Mouse (Mus musculus): ENCODE data around the gene Dlg5. TPM values are rescaled to one million over a fixed set of nuclear protein-coding genes. Genes with fewer than 3 reads are reported as not detected.

Gene Dlg5
- total and polyA plus RNA-seq, 2 experiments from 2014 or later, result 2.6 to 12.3 TPM

DNA sequence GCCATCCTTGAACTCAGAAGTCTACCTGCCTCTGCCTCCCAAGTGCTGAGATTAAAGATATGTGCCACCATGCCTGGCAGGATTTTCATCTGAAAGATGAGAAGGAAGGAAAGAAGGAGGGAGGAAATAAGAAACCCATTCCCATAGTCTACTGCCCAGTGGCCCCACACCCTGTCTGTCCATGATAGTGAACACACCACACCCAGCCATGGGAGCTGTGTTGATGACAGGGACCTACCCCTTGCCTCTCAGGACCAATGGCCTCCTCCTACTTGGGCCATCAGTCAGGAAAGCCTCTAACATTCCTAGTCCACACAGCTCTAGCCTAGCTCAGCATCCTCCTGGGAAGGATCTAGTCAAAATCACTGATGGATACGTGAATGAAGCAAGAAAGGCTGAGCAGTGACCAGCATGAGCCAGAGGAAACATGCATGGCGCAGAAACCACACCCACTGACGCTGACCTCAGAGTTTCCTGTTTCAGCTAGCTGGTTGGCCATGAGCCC is 102.7 kb downstream of the Dlg5 start:
- H3K27ac ChIP-seq (ENCODE audit: low read depth), result no peak overlapping the region
- no peak overlapping the region for H3K9ac ChIP-seq (replicated peaks; ENCODE audit: low read depth, low read length)
- ATAC-seq (ENCODE audit: insufficient read depth, low read depth) (0 out of 2 replicates have a peak, but pooled peaks have one; percentile 21), DNase-seq (ENCODE audit: low spot score) (no peak)
- H3K4me2 ChIP-seq (ENCODE audit: low read depth, low read length), result no peak overlapping the region
- no peaks in the 10 kb centered on the region for H3K4me1 ChIP-seq (ENCODE audit: control insufficient read depth, insufficient read depth)
- H3K9me3 ChIP-seq (replicated peaks; ENCODE audit: control insufficient read depth, low read length), result no peaks in the 10 kb centered on the region
- no peaks in the 10 kb centered on the region for H3K27me3 ChIP-seq (ENCODE audit: control insufficient read depth, insufficient read depth, low read length)
- H3K36me3 ChIP-seq (replicated peaks; ENCODE audit: control insufficient read depth, insufficient read depth, low read length), result peaks cover 60% of the 10 kb centered on the region
- 68% methylated on average over 3 of the region's 3 CpGs for WGBS
- TF ChIP-seq CTCF (IDR thresholded peaks at IDR 0.05; ENCODE audit: low read depth) (no peak), EP300 (IDR thresholded peaks at IDR 0.05; ENCODE audit: low read depth) (no peak)
- no peak overlapping the region for H3K4me3 ChIP-seq (ENCODE audit: low read depth, low read length)

DNA sequence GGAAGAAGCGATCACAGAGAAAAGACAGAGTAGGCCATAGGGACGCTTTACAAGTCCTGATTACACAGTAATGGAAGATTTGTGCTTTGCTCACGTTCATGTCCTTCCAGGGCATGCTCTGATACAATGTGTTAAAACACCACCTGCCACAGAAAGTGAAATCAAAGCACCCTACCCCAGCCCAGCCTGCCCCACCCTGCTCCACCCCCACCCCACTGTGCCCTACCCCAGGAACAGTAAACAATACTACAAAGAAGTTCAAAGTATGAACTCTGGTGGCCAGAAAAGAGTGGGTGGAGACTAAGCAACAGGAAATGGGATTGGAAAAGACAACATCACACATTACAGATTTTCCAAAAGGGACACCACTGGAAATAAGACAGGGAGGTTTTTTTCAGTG is 104.0 kb downstream of the Dlg5 start:
- no peak overlapping the region for H3K27ac ChIP-seq (ENCODE audit: low read depth)
- no peak overlapping the region for H3K9ac ChIP-seq (replicated peaks; ENCODE audit: low read depth, low read length)
- ATAC-seq (ENCODE audit: insufficient read depth, low read depth) (no peak), DNase-seq (ENCODE audit: low spot score) (peak; percentile 38)
- peaks cover 61% of the 10 kb centered on the region for H3K36me3 ChIP-seq (replicated peaks; ENCODE audit: control insufficient read depth, insufficient read depth, low read length)
- 86% methylated on average over 3 of the region's 3 CpGs for WGBS
- H3K9me3 ChIP-seq (replicated peaks; ENCODE audit: control insufficient read depth, low read length), result no peaks in the 10 kb centered on the region
- H3K4me1 ChIP-seq (ENCODE audit: control insufficient read depth, insufficient read depth), result no peaks in the 10 kb centered on the region
- H3K4me3 ChIP-seq (ENCODE audit: low read depth, low read length), result no peak overlapping the region
- no peak overlapping the region for H3K4me2 ChIP-seq (ENCODE audit: low read depth, low read length)
- no peaks in the 10 kb centered on the region for H3K27me3 ChIP-seq (ENCODE audit: control insufficient read depth, insufficient read depth, low read length)
- TF ChIP-seq CTCF (IDR thresholded peaks at IDR 0.05; ENCODE audit: low read depth) (no peak), EP300 (IDR thresholded peaks at IDR 0.05; ENCODE audit: low read depth) (no peak)

DNA sequence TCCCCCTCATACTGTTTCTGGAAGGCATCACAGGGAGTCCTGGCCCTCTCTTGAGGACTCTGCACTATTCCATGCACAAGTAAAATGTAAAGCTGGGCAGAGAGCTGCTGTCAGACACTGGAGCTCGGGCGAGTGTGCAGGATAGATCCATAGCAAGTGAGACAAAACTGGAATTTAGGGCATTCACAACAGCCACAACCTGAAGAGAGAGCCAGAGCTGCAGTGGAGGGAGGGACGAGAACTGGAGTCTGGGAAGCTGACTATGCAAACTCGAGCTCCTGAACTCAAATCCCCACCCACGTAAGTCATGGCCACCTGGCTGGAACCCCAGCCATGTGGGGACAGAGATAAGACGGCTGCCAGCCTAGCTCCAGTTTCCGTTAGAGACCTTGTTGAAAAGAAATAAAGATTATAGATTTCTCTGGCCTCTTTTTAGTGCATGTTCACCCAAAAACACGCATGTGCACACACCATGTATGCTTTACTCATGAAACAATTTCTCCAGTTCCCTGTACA is 105.4 kb downstream of the Dlg5 start:
- Histone ChIP-seq H3K4me3 (ENCODE audit: low read depth, low read length) (no peak overlapping the region), H3K27me3 (ENCODE audit: control insufficient read depth, insufficient read depth, low read length) (no peaks in the 10 kb centered on the region), H3K4me1 (ENCODE audit: control insufficient read depth, insufficient read depth) (no peaks in the 10 kb centered on the region), H3K9me3 (replicated peaks; ENCODE audit: control insufficient read depth, low read length) (no peaks in the 10 kb centered on the region), H3K27ac (ENCODE audit: low read depth) (no peak overlapping the region), H3K9ac (replicated peaks; ENCODE audit: low read depth, low read length) (no peak overlapping the region), H3K36me3 (replicated peaks; ENCODE audit: control insufficient read depth, insufficient read depth, low read length) (peaks cover 60% of the 10 kb centered on the region), H3K4me2 (ENCODE audit: low read depth, low read length) (no peak overlapping the region)
- DNase-seq (ENCODE audit: low spot score) (no peak), ATAC-seq (ENCODE audit: insufficient read depth, low read depth) (no peak)
- TF ChIP-seq EP300 (IDR thresholded peaks at IDR 0.05; ENCODE audit: low read depth) (no peak), CTCF (IDR thresholded peaks at IDR 0.05; ENCODE audit: low read depth) (no peak)
- WGBS, result 44% methylated on average over 8 of the region's 8 CpGs

GRCm38 (mm10) chr14:24136908-24137307 is 108.8 kb downstream of the Dlg5 start:
- Histone ChIP-seq H3K27ac (ENCODE audit: low read depth) (no peak overlapping the region), H3K36me3 (replicated peaks; ENCODE audit: control insufficient read depth, insufficient read depth, low read length) (peaks cover 45% of the 10 kb centered on the region), H3K4me1 (ENCODE audit: control insufficient read depth, insufficient read depth) (no peaks in the 10 kb centered on the region), H3K9me3 (replicated peaks; ENCODE audit: control insufficient read depth, low read length) (no peaks in the 10 kb centered on the region), H3K27me3 (ENCODE audit: control insufficient read depth, insufficient read depth, low read length) (no peaks in the 10 kb centered on the region), H3K4me2 (ENCODE audit: low read depth, low read length) (no peak overlapping the region), H3K9ac (replicated peaks; ENCODE audit: low read depth, low read length) (no peak overlapping the region), H3K4me3 (ENCODE audit: low read depth, low read length) (no peak overlapping the region)
- DNase-seq (ENCODE audit: low spot score), result no peak
- TF ChIP-seq EP300 (IDR thresholded peaks at IDR 0.05; ENCODE audit: low read depth) (no peak), CTCF (IDR thresholded peaks at IDR 0.05; ENCODE audit: low read depth) (no peak)
- ATAC-seq (ENCODE audit: insufficient read depth, low read depth), result no peak
- WGBS, result 87% methylated on average over 11 of the region's 11 CpGs

GRCm38 (mm10) chr14:24134623-24135290 is 111.0 kb downstream of the Dlg5 start:
- H3K27ac ChIP-seq (ENCODE audit: low read depth), result no peak overlapping the region
- H3K4me1 ChIP-seq (ENCODE audit: control insufficient read depth, insufficient read depth), result no peaks in the 10 kb centered on the region
- no peak for DNase-seq (ENCODE audit: low spot score)
- no peaks in the 10 kb centered on the region for H3K9me3 ChIP-seq (replicated peaks; ENCODE audit: control insufficient read depth, low read length)
- no peak for TF ChIP-seq EP300 (IDR thresholded peaks at IDR 0.05; ENCODE audit: low read depth)
- TF ChIP-seq CTCF (IDR thresholded peaks at IDR 0.05; ENCODE audit: low read depth), result no peak
- H3K36me3 ChIP-seq (replicated peaks; ENCODE audit: control insufficient read depth, insufficient read depth, low read length), result peaks cover 45% of the 10 kb centered on the region
- 81% methylated on average over 7 of the region's 7 CpGs for WGBS
- H3K9ac ChIP-seq (replicated peaks; ENCODE audit: low read depth, low read length), result no peak overlapping the region
- no peak overlapping the region for H3K4me3 ChIP-seq (ENCODE audit: low read depth, low read length)
- no peak overlapping the region for H3K4me2 ChIP-seq (ENCODE audit: low read depth, low read length)
- no peaks in the 10 kb centered on the region for H3K27me3 ChIP-seq (ENCODE audit: control insufficient read depth, insufficient read depth, low read length)
- no peak for ATAC-seq (ENCODE audit: insufficient read depth, low read depth)

Measured in heart, postnatal 0 days (tissue).